Mouse (Mus musculus) spleen, adult 2 months (tissue): ENCODE data around the gene Zzef1.

Experiments used
- CTCF ChIP-seq: fragments of 200-500 bp; IDR thresholded peaks from 2 replicates; pipeline ENCODE4 v1.5.1; 2011; ENCODE audit warnings: mild to moderate bottlenecking, inconsistent platforms; ENCODE audit not compliant: insufficient read depth, insufficient read length, insufficient replicate concordance; ENCODE audit errors: extremely low read depth
- POLR2A ChIP-seq: fragments of 200-500 bp; IDR thresholded peaks from 2 replicates; pipeline ENCODE4 v1.6.1; 2011; ENCODE audit warnings: low read depth, low read length, inconsistent platforms

DNA sequence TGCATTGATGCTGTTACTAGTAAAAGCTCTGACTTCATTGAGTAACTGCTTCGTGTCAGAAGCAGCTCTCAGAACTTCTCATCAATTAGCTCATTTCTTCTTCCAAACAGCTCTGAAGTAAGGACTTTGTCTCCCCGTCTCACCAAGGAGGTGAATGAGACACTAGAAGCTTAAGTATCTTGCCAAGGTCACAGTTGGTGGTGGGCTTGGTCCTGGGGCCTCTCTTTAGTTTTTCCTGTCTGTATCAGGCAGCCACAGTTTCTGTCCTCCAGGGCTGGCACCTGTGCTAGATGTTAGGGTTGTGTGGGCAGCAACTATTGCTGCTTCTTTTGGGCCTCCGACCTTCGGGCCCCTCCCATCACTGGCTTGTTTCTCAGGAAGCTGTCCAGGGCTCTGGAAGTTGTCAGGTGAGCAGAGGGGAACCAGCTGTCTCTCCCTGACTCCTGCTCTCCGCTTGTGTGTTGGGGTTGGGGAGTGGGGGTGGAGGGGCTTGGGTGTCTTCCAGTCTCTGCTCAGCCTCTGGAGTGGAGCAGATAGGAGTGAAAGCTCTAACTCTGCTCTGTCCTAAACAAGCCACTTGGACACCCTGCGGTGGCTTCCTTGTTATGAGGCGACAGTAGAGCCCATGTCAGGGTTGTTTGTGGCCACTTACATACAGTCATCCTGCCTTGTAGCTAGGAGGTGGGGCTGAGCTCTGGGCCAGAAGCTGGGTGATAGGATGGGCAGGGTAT is 167.2 kb downstream of the Zzef1 start:
- TF ChIP-seq POLR2A (no peak; the same call in 1 of the 2 replicates), CTCF (no peak)
